Mouse (Mus musculus) G1E (cell line): ENCODE results near the gene Gm6871.
"Not testable (repeated sequence)": the region's sequence is repeated elsewhere in the genome, so short reads cannot be mapped to it uniquely, and the experiment has no call there.

Source experiments
- CTCF ChIP-seq: IDR thresholded peaks from 2 replicates; pipeline ENCODE4 v1.5.1; 2012; ENCODE audit warnings: low read depth, low read length, inconsistent platforms, mixed read lengths
- TAL1 ChIP-seq: conservative IDR thresholded peaks from 2 replicates; pipeline ENCODE4 v1.6.1; 2012; ENCODE audit warnings: low read depth, low read length, inconsistent platforms, mixed read lengths

DNA sequence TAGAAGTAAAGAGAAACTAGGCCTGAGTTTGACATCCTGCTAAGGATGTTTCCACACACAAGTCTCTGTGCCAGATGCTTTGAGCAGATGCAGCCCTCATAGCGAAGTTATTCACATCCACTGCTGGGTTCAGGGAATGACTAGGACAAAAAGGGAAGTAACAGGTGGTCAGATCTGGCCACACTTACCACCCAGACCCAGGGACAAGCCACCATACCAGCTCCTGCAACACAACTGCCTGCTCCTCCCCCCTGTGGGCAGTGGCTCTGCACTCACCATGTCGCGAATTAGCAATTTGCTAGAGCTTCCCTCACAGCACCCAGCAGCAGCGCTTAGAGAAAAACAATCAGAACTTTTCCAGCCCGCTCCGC, 74.5 kb downstream of the Gm6871 start:
- TF ChIP-seq CTCF, TAL1: not testable (repeated sequence)
